Mouse (Mus musculus) left cerebral cortex, adult 18-20 months (tissue): ENCODE data around the gene Dhx16. TPM values are rescaled to one million over a fixed set of nuclear protein-coding genes. Genes with fewer than 3 reads are reported as not detected.

ENCODE experiments used
- DNase-seq, 2 experiments: peaks; one replicate each; pipeline ENCODE4 v3.0.0; 2021 to 2022; ENCODE audit warnings: low spot score in 2 of 2, mixed read lengths in 1 of 2
- total RNA-seq, 2 experiments: library from RNA; stranded (reverse); gene quantifications; 2 replicates each; pipeline ENCODE4 v1.2.3; 2021

Dhx16 gene
- total RNA-seq, 2 experiments from 2014 or later: 30.6 to 32.3 TPM

DNA sequence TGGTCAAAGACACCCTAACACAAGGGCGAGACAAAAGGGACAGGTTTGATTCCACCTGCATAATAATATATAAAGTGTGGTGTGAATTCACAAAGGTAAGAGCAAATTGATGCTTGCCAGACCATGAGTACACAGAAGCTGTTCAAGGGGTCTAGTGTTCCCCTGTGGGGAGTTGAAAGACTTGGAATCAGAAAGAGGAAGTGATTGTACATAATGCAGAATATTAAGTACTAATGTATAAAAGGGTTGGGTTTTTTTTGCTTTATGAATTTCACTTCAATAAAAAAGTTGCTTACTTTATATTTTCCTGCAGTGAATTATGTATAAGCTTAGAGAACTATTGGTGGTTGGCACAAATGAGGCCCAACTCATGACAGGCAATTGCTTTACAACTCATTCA, 20.2 kb upstream of the Dhx16 start:
- no peak for DNase-seq

DNA sequence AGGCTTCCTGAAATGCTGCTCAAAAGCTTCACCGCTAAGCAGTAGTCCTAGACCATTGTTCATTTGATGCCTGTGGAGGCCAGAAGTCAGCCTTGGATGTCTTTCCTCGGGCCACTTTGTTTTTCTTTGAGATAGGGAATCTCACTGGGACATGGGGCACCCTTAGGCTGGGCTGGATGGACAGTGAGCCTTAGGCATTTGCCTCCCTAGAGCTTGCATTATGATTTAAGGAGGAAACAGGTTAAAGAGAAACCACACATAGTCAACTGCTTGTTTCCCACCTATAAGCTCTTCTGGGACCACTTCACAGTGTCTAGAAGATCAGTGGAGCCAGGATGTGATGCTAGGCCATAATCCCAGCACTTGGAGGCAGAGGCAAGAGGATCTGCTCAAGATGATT, 19.8 kb upstream of the Dhx16 start:
- no peak for DNase-seq

DNA sequence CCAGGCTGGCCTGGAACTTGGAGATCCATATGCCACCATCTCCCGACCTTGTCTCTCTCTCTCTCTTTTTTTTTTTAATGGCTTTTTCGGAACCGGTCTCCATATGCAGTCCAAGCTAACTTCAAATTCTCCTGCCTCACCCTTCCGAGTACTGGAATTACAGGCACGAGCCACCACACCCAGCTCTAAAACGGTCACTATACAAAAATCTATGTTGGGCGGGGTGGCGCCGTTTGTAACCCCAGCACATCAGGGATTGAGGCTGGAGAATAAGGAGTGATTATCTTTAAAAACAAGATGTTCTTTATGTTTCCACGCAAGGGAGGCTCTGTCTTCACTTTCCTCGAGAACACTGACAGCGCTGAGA, 18.8 kb upstream of the Dhx16 start:
- no peak for DNase-seq

DNA sequence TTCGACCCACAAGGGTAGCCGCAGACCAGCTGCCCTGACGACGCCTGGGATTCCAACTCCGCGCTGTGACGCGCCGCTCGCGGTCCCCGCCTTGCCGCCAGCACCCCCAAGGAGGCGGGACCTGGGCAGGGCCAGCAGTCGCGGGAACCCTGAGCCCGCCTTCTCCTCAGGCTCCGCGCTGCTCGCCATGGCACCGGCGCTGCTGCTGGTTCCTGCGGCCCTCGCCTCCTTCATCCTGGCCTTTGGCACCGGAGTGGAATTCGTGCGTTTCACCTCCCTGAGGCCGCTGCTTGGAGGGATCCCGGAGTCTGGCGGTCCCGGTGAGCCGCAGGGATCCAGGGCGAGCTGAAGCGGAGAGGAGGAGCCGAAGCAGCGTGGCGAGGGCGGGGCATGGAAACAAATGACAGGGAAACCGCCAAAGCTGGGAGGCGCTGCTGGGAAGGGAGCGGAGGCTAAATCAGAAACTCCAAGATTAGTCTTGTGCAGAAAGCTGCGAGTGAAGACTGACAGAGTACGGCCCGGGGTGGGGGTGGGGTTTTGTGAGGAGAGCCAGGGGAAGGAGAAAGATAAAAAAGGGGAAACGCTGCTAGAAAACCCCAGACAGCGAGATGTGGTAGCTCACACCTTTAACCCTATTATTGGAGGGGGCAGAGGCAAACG, 18.3 kb upstream of the Dhx16 start, which contains the start of gene Nrm:
Gene Nrm, plus strand, starts transcription at position 121 of the 660 bp plus-strand sequence.
- peak; percentile 88 to 92 for DNase-seq

DNA sequence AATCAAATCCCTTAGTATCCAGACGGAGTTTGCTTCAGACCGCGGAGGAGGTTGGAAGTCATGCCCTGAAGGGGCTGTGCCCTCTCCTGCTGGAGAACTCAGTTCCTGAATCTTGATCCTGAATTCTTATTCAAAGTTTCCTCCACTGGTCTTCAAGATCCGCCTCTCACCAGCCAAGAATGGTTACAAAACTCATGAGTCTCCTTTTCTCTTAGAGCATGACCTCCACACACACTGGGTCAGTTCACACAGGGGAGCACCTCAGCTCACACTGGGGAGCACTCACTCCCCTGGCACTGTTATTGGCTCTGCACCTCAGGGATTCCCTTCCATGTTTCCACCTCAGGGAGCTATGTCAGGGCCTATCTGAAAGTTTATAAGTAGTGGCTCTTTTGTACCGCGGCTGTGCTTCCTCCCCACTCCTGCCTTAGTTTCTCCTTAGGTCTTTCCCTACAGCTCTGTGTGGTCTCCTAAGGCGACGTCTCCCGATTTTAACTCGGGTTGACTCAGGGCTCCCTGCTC, 14.7 kb upstream of the Dhx16 start:
- no peak for DNase-seq

DNA sequence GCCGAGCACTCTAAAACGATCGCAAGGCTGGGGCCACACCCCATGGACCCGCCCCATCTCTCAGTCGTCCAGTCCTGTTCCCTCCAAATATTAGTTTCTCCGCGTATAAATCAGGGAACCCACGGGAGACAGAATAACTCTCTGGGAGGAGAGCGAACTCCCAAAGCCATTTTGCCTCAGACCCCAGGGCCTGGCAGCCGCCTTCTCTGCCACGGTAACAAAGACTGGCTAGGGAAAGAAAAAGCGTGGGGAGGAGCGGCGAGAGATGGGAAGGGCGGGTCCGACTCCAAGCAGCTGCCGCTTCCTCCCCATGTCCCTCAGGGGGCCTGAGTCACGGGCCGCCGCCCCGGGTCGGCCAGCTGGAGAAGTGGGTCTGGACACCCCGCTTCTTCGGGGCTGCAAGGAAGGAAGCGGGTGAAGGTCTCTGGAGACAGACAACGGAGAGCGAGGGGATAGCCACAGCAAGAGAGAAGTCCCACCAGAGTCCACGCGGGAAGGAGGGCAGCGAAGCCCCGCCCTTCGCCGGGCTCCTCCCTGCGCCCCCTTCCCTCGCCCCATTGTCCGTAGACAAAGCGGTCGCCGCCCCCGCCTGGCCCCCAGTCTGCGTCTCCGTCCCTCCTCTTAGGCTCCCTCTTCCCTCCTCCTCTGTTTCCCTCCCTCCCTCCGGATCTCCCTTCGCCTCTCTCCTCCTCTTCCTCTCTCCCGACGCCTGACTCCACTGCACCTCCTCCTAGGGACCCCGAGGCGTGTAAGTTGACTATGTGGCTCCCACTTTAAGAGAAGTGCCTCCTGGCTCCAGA, 13.9 kb upstream of the Dhx16 start, which contains the start of gene Ppp1r18:
Gene Ppp1r18, plus strand, starts transcription at position 113 of the 800 bp plus-strand sequence.
- no peak for DNase-seq

DNA sequence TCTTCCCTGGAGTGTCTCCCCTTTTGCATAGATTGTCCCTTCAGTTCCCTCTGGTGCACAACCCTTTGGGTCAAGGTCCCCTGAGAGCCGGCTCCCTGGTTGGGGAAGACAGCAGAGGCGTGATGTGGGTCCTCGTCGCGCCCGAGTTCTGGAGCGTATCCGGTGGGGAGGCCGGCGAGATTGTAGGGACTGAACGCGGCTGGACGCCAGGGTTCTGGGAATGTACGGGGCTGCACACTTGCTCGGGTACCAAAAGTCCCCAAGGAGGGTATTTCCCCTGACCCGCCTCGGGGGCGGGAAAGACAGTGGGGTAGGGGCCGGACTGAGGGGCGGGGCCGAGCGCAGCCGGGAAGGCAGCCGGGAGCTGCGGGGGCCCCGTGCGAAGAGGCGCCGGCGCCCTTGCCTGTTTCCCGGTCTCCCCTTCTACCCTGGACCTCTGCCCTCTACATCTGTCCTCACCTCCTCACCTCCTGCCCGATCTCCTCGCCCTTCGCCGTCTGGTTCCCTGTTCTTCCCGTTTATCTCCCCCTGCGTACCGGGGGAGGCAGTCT, 13.3 kb upstream of the Dhx16 start:
- peak in 1 of 2 experiments; percentile 34 for DNase-seq

DNA sequence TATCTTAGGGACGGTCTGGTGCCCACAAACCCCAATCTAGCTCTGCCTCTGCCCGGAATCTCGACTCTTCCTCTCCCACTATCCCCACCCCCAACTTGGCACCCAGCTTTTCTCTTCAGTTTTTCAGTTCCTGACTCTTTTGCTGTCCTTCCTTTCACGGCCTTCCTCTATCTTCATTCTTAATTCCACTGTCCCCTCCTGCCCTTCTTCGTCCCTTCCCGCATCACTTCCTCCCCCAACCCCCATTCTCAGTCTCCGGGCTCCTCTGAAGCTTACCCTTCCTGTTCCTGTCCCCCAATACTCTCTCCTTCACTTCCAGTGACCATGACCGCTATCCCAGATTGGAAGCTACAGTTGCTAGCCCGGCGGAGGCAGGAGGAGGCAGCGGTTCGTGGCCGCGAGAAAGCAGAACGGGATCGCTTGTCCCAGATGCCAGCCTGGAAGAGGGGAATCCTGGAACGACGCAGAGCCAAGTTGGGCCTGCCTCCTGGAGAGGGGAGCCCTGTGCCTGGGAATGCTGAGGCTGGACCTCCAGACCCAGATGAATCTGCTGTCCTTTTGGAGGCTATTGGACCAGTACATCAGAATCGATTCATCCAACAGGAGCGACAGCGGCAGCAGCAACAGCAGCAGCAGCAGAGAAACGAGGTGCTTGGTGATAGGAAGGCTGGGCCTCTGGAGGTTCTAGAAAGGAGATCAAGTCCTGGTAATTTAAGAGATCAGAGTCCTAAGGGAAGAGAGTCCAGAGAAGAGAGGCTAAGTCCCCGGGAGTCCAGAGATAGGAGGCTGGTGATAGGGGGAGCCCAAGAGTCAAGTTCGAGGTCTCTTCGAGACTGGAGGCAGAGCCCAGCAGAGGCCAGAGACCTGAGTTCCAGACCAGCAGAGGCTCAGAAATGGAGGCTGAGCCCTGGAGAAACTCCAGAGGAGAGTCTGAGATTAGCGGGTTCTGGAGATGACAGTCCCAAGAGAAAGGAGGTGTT, 12.4 kb upstream of the Dhx16 start:
- no peak for DNase-seq

DNA sequence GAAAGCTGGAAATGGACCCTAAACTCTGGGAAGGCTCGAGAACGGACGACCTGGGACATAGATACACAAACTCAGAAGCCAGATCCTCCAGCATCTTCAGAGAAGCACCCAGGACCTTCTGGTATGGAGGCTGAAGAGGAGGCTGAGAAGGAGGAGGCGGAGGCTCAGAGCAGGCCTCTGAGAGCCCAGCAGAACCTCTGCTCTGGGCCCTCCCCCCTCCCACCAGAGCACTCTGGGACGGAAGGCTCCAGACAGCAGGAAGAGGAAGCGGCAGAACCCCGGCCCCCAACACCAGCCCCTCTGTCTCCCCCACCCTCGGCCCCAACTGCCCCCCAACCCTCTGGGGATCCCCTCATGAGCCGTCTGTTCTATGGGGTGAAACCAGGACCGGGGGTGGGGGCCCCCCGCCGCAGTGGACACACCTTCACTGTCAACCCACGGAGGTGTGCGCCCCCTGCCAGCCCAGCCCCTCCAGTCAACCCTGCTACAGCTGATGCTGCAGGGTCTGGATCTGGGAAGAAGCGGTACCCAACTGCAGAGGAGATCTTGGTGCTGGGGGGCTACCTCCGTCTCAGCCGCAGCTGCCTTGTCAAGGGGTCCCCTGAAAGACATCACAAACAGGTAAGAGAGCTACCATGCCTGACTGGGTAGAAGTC, 11.3 kb upstream of the Dhx16 start:
- no peak for DNase-seq

DNA sequence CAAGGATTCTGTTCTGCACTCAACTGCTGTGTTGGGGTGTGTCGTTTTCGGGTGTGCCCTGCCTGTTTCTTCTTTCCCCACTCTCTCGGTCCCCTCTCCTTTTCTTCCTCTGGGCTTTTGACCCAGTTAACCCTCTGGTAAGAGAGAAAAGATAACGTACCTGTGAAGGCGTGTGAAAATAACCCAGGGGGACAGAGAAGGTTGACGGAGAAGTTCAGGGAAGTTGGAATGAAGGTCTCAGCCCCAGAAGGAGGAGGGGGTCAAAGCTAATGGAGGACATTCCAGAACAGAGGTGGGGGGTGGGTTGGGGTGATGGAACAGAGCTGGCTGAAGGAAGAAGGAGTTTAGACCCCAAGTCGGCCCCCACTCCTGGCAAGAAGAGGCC, 10.7 kb upstream of the Dhx16 start:
- no peak for DNase-seq

DNA sequence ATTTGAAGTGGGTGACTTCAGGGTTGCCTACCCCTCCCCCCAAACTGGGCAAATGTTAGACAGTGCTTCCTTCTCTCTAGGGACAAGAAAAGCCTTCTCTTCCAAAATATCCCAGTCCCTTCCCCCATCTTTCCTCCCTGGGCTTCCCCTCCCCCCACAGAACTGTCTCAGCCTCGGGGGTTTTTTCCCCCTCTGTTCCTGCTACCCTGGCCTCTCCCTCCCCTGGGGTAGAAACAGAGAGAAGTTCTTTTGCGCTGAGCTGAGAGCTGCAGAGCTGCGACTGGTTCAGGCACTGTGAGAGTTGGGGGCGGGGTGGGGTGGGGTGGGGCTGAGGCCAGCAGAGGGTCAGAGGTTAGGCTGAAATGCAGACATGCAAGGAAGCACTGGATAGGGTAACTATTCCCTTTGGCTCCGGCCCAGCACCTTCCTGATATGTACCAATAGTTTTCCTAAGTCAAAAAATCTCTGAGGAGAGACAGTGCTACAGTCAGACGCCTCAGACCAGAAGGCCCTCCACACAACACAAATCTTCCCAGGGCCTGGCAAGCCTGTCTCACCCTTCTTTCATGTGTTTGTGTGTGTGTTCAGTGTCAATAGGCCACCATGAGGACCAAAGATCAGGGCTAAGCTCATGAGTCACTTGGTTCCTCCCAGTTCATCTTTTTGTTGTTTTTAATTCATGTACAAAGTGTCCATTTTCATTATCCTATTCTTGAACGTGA, 10.1 kb upstream of the Dhx16 start:
- no peak for DNase-seq

DNA sequence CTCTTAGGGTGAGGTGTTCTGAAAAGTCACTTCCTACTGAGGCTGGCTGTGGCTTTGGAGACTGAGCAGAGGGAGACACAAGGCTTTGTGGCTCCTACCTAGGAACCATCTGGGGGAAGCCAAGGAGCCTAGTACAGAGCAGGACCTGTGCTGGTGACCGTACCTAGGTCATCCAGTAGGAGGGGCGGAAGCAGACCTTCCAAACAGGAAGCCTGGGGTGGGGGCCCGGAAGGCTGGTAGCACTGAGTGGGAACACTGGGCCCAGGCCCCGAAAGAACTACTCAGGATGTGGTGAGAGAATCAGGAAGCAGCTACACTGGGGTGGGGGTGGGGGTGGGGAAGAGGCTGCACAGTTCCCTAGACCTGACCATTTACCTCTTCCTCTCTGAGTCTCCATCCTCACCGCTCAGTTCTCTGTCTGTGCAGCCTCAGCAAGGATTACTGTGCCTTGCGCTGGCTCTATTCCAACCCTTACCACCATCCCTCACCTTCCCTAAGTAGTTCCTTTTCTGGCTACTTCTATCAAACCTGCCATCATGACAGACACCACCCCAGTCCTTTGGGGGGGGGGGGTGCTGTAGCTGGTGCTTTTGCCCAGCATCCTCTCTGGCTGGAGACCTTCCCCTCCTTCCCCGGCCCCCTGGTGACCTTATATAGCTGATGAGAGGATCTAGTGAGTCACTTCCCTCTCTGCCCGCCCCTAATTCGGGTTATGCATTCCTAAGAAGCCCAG, 9.3 kb upstream of the Dhx16 start:
- no peak for DNase-seq

DNA sequence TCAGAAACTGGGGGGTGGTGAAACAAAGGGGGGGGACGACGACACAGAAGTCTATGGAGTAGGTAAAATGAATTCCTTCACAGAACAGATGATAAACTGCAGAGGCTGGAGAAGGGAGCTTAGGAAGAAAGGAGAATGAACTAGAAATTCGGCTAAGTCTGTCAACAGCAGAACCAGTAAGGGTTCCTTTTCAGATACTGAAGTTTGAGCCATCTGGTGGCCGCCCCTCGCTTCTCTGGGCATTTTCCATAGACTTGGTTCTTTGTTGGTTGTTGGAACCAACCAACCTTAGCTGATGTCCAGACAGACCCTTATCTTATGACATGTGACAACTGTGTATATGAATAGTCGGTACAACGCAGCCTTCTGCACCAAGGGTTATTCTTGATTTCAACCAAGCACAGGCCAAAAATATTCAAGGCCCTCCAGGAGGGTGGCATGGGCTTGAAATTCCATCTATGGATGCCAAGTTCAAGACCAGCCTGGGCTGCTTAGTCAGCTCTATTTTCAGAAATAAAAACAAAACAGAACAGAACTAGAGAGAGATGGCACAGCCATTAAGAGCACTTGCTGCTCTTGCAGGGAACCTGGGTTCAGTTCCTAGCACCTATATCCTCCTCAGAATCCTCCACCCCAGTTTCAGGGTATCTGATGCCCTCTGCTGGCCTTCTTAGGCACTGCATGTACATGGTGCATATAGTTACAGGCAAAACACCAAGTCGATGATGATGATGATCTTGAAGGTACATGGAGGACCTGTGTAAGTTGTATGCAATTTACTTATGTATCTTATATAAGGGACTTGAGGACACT, 8.5 kb upstream of the Dhx16 start:
- DNase-seq: no peak

DNA sequence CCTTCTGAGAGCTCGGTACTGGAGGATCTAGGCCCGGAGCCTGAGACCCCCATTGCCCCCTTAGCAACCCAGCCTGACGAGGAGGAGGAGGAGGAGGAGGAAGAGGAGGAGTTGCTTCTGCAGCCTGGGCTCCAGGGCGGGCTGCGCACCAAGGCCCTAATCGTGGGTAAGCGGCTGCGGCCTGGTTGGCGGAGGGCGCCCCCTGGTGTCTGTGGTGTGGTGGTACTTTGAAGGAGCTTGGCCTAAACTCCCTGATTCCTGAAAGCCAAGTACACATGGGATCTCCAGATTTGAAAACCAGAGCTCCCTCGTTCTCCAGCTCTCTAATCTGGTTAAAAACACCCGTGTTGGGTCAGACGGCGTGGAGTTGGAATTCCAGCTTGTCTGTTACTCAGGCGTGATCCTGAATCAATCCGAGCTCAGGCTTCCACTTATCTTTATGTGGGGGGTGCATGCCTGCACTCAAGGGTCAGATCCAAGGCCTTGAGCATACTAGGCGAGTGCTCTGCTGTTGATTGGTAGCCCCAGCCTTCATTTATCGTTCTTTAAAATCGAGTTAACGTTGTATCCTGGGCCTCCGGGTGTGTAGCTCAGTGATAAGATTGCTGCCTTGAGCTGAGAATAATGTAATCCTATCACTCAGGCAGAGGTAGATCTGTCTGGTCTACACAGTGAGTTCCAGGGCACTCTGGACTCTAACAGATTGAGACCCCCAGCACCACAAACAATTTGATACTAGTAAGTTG, 5.7 kb upstream of the Dhx16 start:
- peak; percentile 87 for DNase-seq

DNA sequence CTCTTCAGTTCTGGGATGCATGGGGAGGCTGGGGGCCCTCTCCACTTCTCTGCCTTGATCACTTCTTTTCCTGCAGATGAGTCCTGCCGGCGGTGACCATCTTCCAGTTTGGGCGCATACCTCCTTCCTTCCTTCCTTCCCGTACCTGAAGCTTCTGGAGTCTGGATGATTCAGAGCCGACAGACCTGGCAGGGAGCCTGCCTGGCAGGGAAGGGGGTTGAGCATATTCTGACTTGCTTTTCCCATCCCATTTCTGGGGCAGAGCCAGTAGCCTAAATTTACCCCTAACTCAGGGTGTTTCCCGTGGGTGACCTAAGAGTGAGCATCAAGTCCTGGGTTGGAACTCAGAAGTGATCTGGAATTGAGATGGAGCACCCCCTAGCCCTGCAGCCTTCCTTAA, 4.9 kb upstream of the Dhx16 start:
- peak; percentile 50 to 56 for DNase-seq

DNA sequence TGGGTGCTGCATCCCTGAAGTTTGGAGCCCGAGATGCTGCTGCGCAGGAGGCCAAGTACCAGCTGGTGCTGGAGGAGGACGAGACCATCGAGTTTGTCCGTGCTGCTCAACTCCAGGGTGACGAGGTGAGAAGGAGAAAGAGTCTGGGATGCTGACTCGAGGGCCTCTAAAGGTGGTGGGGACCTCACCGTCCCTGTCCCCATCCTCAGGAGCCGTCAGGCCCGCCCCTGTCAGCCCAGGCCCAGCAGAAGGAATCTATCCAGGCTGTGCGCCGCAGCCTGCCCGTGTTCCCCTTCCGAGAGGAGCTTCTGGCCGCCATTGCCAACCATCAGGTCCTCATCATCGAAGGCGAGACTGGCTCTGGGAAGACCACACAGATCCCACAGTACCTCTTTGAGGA, 3.3 kb downstream of the Dhx16 start:
- no peak for DNase-seq

DNA sequence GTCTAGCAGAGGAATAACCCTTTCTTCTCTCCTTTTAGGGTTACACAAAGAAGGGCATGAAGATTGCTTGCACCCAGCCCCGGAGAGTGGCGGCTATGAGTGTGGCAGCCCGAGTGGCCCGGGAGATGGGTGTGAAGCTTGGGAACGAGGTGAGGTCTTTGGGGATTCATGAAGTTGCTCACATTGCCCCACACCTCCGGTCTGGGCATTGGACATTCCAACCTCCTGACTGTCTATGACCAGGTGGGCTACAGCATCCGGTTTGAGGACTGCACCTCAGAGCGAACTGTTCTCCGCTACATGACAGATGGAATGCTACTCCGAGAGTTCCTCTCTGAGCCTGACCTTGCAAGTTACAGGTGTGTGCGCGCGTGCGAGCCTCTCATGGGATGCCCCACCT, 4.2 kb downstream of the Dhx16 start:
- DNase-seq: no peak

DNA sequence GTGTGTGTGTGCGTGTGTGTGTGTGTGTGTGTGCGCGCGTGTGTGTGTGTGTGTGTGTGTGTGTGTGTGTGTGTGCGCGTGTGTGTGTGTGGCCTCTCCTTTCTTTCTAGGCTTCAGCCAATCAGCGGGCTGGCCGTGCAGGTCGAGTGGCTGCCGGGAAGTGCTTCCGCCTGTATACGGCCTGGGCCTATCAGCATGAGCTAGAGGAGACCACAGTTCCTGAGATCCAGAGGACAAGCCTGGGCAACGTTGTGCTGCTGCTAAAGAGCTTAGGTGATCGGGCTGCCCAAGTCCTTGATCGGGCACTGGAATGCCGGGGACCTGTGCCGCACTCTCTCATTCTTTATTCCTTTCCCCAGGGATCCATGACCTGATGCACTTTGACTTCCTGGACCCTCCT, 8.1 kb downstream of the Dhx16 start:
- DNase-seq: no peak
